Mouse (Mus musculus) heart, embryonic 12.5 days (tissue): ENCODE measurements at regions not wholly inside any gene's neighbourhood (a gene's known extent, or its start where the extent isn't known, plus 50 kb on each side); places are given as distances from the start of the nearest gene placed in this dataset.

Experiments
- ATAC-seq: fragments of 200-750 bp; cut with Nextera tagmentation; 2 replicates; pipeline ENCODE4 v1.8.0; 2017; ENCODE audit warnings: moderate TSS enrichment, moderate library complexity; ENCODE audit not compliant: insufficient number of reproducible peaks, low FRiP score
- H3K27ac ChIP-seq: fragments of 300-500 bp; sonication (generic); 2 replicates; pipeline ENCODE4 v1.5.1; 2016; ENCODE audit warnings: mild to moderate bottlenecking, moderate library complexity; ENCODE audit not compliant: poor library complexity, severe bottlenecking
- H3K27me3 ChIP-seq: fragments of 300-500 bp; sonication (generic); replicated peaks from 2 replicates; pipeline ENCODE4 v1.6.1; 2016; ENCODE audit warnings: mild to moderate bottlenecking, moderate library complexity
- H3K36me3 ChIP-seq: fragments of 300-500 bp; sonication (generic); 2 replicates; pipeline ENCODE4 v1.6.1; 2016; ENCODE audit warnings: mild to moderate bottlenecking, moderate library complexity
- H3K4me1 ChIP-seq: fragments of 300-500 bp; sonication (generic); replicated peaks from 2 replicates; pipeline ENCODE4 v1.6.1; 2016; ENCODE audit warnings: mild to moderate bottlenecking
- H3K4me2 ChIP-seq: fragments of 300-500 bp; sonication (generic); 2 replicates; pipeline ENCODE4 v1.6.1; 2016; ENCODE audit warnings: mild to moderate bottlenecking, moderate library complexity
- H3K4me3 ChIP-seq: fragments of 300-500 bp; sonication (generic); 2 replicates; pipeline ENCODE4 v1.5.1; 2016; ENCODE audit warnings: mild to moderate bottlenecking
- H3K9ac ChIP-seq: fragments of 300-500 bp; sonication (generic); 2 replicates; pipeline ENCODE4 v1.6.1; 2016; ENCODE audit warnings: mild to moderate bottlenecking, moderate library complexity
- H3K9me3 ChIP-seq: fragments of 300-500 bp; sonication (generic); replicated peaks from 2 replicates; pipeline ENCODE4 v1.6.1; 2016; ENCODE audit warnings: mild to moderate bottlenecking, moderate library complexity
- WGBS: fragments of 180-500 bp; shearing (Covaris S2); methylation state at CpG from one replicate; pipeline ENCODE4 v1.1.7; 2016; 5-methylcytosine and 5-hydroxymethylcytosine counted together

DNA sequence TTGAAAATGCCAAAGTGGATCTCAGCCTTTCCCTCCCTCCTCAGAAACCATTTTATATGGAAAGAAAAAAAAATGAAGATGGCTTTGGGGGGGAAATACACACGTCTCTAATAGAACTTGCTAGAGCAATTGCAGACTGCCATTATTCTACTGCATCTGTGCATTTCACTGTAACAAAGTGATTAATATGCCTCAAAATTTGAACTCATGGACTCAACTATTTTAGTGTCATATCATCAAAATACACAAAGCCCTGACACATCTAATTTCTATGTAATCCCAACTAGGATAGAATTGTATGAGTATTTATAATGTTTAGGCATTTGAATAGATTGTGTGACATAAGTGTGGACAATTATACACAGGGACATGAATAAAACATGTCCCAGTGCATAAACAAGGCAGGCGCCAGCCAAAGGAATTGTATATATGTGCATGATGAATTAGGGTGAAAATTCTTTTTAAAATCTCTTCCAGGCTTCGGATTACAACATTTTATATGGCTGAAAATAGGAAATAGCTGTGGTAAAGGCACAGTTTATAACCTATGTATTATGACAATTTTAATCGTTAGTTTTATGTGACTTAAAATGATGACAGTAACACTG, 115.4 kb upstream of the Fam92a start:
- H3K27me3 ChIP-seq: no peaks in the 10 kb centered on the region
- H3K4me3 ChIP-seq: no peak overlapping the region
- no peaks in the 10 kb centered on the region for H3K4me1 ChIP-seq
- no peaks in the 10 kb centered on the region for H3K9me3 ChIP-seq
- no peaks in the 10 kb centered on the region for H3K36me3 ChIP-seq
- no peak overlapping the region for H3K9ac ChIP-seq
- ATAC-seq: no peak
- H3K4me2 ChIP-seq: no peak overlapping the region
- WGBS: 74% methylated on average over 4 of the region's 4 CpGs
- H3K27ac ChIP-seq: no peak overlapping the region

- Histone ChIP-seq H3K36me3 (no peaks in the 10 kb centered on the region), H3K9me3 (no peaks in the 10 kb centered on the region), H3K9ac (no peak overlapping the region), H3K27ac (no peak overlapping the region), H3K4me3 (no peak overlapping the region), H3K27me3 (no peaks in the 10 kb centered on the region), H3K4me1 (no peaks in the 10 kb centered on the region), H3K4me2 (no peak overlapping the region)
- 73% methylated on average over 1 of the region's 1 CpGs for WGBS
- no peak for ATAC-seq
These were observed 114.6 kb upstream of the Fam92a start for GRCm38 (mm10) chr4:12286391-12286790.

- ATAC-seq: no peak
- Histone ChIP-seq H3K4me1 (no peaks in the 10 kb centered on the region), H3K9me3 (no peaks in the 10 kb centered on the region), H3K36me3 (no peaks in the 10 kb centered on the region), H3K9ac (no peak overlapping the region), H3K27me3 (no peaks in the 10 kb centered on the region), H3K4me2 (no peak overlapping the region), H3K4me3 (no peak overlapping the region), H3K27ac (no peak overlapping the region)
These were observed 114.2 kb upstream of the Fam92a start for GRCm38 (mm10) chr4:12285983-12286382.

- no peaks in the 10 kb centered on the region for H3K9me3 ChIP-seq
- H3K36me3 ChIP-seq: no peaks in the 10 kb centered on the region
- peak overlapping the region; percentile 60 for H3K27ac ChIP-seq
- WGBS: 24% methylated on average over 3 of the region's 3 CpGs
- peaks cover 23% of the 10 kb centered on the region for H3K4me1 ChIP-seq
- ATAC-seq: peak; percentile 51; the same call in 1 of the 2 replicates
- no peaks in the 10 kb centered on the region for H3K27me3 ChIP-seq
- peak overlapping the region; percentile 25; the same call in 1 of the 2 replicates for H3K4me2 ChIP-seq
- no peak overlapping the region for H3K9ac ChIP-seq
- H3K4me3 ChIP-seq: no peak overlapping the region
These were observed 106.1 kb upstream of the Fam92a start for GRCm38 (mm10) chr4:12277949-12278348.

DNA sequence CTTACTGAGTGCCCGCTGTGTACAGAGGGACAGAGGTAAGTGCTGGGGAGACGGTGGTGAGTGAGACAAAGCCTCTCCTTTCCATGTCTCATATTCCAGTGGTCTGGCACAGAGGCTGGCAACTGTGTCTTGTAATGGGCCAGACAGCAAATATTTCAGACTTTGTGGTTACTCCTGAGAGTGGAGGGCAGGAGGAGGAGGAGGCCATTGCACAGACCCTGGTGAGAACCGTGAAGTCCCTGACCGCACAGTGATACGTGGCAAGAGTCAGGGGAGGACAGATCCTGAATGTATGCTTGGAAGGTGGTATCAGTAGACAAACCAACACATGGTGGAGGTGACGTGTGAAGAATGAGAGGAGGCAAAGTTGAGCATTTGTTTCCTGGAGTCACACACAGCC, 101.6 kb upstream of the Fam92a start:
- H3K9me3 ChIP-seq: no peaks in the 10 kb centered on the region
- H3K27me3 ChIP-seq: no peaks in the 10 kb centered on the region
- H3K4me2 ChIP-seq: no peak overlapping the region
- WGBS: 52% methylated on average over 6 of the region's 6 CpGs
- no peaks in the 10 kb centered on the region for H3K36me3 ChIP-seq
- no peak overlapping the region for H3K9ac ChIP-seq
- no peak overlapping the region for H3K27ac ChIP-seq
- ATAC-seq: no peak
- H3K4me1 ChIP-seq: peaks cover 23% of the 10 kb centered on the region
- no peak overlapping the region for H3K4me3 ChIP-seq

GRCm38 (mm10) chr4:12272914-12273313, 101.1 kb upstream of the Fam92a start:
- H3K9me3 ChIP-seq: no peaks in the 10 kb centered on the region
- peaks cover 19% of the 10 kb centered on the region for H3K4me1 ChIP-seq
- no peaks in the 10 kb centered on the region for H3K36me3 ChIP-seq
- no peak for ATAC-seq
- no peak overlapping the region for H3K4me2 ChIP-seq
- no peak overlapping the region for H3K27ac ChIP-seq
- H3K4me3 ChIP-seq: no peak overlapping the region
- no peak overlapping the region for H3K9ac ChIP-seq
- no peaks in the 10 kb centered on the region for H3K27me3 ChIP-seq
- WGBS: 73% methylated on average over 6 of the region's 6 CpGs

DNA sequence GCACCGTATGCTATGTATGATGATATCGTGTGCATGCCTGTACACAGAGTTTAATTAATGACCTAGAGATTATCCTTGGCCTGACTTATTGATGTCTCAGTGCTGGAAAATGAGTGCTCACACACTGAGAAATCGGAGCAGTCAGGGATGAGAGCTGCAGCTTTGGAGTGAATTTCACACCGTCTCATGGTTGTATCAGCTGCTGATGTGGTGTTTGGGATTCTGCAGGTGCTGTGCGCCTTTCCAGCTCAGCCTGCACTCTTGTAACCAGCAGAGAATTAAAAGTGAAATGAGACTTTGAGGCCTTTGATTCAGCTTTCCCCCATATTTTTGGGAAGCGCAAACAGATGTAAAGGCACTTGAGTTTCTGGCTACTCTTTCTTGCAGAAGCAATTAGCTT, 100.6 kb upstream of the Fam92a start:
- peaks cover 16% of the 10 kb centered on the region for H3K4me1 ChIP-seq
- no peaks in the 10 kb centered on the region for H3K27me3 ChIP-seq
- no peak for ATAC-seq
- no peaks in the 10 kb centered on the region for H3K36me3 ChIP-seq
- 81% methylated on average over 6 of the region's 6 CpGs for WGBS
- no peaks in the 10 kb centered on the region for H3K9me3 ChIP-seq
- H3K9ac ChIP-seq: no peak overlapping the region
- H3K4me3 ChIP-seq: no peak overlapping the region
- no peak overlapping the region for H3K4me2 ChIP-seq
- H3K27ac ChIP-seq: no peak overlapping the region

DNA sequence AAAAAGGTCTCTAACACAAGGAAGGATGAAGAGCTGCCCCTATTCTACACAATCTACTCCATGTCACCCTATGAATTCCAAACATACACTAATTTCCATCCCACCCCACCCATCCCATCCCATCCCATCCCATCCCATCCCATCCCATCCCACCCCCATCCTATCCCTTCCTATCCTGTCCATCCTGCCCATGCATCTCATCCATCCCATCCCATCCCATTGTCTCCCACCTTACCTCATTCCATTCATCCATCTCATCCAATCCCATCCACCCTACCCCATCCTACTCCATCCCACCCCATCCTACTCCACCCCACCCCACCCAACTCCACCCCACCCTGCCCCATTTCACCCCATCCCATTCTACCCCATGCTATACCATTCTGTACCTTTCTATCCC, 91.9 kb upstream of the Fam92a start:
- no peak for ATAC-seq
- no peaks in the 10 kb centered on the region for H3K36me3 ChIP-seq
- H3K4me1 ChIP-seq: no peaks in the 10 kb centered on the region
- H3K4me2 ChIP-seq: no peak overlapping the region
- H3K27ac ChIP-seq: no peak overlapping the region
- no peak overlapping the region for H3K9ac ChIP-seq
- no peaks in the 10 kb centered on the region for H3K27me3 ChIP-seq
- H3K4me3 ChIP-seq: no peak overlapping the region
- no peaks in the 10 kb centered on the region for H3K9me3 ChIP-seq

- Histone ChIP-seq H3K36me3 (no peaks in the 10 kb centered on the region), H3K9me3 (no peaks in the 10 kb centered on the region), H3K4me3 (no peak overlapping the region), H3K4me1 (no peaks in the 10 kb centered on the region), H3K27ac (no peak overlapping the region), H3K9ac (no peak overlapping the region), H3K27me3 (no peaks in the 10 kb centered on the region), H3K4me2 (no peak overlapping the region)
- 86% methylated on average over 10 of the region's 10 CpGs for WGBS
- no peak for ATAC-seq
These were observed 91.4 kb upstream of the Fam92a start for GRCm38 (mm10) chr4:12263197-12263596.

DNA sequence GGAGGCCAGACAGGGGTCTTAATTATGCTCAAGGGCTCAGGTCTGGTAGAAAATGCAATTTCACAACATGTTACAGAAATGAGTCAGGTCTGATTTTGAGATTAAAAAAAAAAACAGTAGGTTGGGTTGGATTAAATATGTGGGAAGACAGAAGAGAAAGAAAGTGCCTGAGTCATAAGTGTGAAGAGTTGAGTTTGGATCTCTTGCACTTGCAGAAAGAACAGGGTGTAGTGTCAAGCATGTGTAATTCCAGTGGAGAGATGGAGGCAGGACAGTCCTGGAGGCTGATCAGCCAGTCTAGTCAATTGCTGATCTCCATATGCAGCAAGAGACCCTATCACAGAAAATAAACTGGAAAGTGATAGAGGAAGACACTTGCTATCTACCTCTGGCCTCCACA, 76.2 kb upstream of the Fam92a start:
- Histone ChIP-seq H3K4me3 (no peak overlapping the region), H3K36me3 (no peaks in the 10 kb centered on the region), H3K27me3 (no peaks in the 10 kb centered on the region), H3K4me2 (no peak overlapping the region), H3K4me1 (no peaks in the 10 kb centered on the region), H3K9me3 (no peaks in the 10 kb centered on the region), H3K9ac (no peak overlapping the region), H3K27ac (no peak overlapping the region)
- ATAC-seq: no peak

DNA sequence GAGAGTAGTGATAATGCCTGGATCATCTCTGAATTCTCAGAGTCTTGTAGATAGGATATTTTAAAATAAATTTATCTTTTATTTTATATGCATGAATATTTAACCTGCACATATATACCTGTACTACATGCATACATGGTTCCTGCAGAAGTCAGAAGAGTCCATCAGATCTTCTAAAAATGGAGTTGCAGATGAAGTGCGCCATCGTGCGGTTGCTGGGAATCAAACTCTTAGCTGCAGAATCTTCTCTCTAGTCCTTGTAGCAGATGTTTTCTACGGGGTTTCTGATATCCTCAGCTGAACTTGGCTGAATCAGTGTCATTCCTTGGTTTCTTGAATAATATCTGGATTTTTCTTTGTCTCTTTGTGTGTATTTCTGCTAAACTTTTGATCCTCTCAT, 74.8 kb upstream of the Fam92a start:
- no peak overlapping the region for H3K9ac ChIP-seq
- H3K4me2 ChIP-seq: no peak overlapping the region
- H3K4me1 ChIP-seq: no peaks in the 10 kb centered on the region
- ATAC-seq: no peak
- H3K36me3 ChIP-seq: no peaks in the 10 kb centered on the region
- 75% methylated on average over 4 of the region's 4 CpGs for WGBS
- H3K4me3 ChIP-seq: no peak overlapping the region
- no peak overlapping the region for H3K27ac ChIP-seq
- H3K27me3 ChIP-seq: no peaks in the 10 kb centered on the region
- no peaks in the 10 kb centered on the region for H3K9me3 ChIP-seq

DNA sequence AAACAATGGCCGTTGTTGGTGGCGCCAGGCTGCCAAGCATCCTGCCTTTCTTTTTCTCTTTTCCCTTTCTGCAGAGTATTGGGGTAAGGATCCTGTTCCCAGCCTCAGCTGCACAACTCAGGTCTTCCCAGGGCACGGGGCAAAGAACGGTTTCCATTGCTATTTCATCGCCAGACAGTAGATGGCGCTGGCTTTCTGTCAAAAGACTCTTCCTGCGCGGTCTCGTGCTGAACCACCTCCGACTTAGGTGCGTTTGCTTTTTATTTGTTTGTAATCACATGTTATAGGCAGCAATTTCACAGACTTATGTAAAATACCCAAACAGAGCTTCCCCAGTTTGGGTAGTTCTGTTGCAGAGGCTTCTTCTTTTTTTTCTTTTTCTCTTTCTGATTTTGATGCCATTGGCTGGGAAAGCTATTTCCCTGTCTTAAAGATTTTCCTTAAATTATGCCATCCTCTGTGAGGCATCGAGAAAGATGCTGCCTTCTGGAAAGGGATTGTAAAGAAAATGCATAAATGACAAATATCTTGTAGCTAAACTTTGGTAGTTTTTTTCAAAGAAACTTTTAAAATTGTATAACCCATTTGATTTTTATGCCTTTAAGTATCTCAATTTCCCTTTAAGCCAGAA, 69.2 kb upstream of the Fam92a start:
- no peak overlapping the region for H3K9ac ChIP-seq
- no peaks in the 10 kb centered on the region for H3K9me3 ChIP-seq
- H3K27me3 ChIP-seq: no peaks in the 10 kb centered on the region
- peak overlapping the region; percentile 24; the same call in 1 of the 2 replicates for H3K4me3 ChIP-seq
- ATAC-seq: no peak; the same call in 1 of the 2 replicates
- no peaks in the 10 kb centered on the region for H3K36me3 ChIP-seq
- H3K4me1 ChIP-seq: no peaks in the 10 kb centered on the region
- WGBS: 3% methylated on average over 12 of the region's 12 CpGs
- H3K27ac ChIP-seq: no peak overlapping the region
- H3K4me2 ChIP-seq: peak overlapping the region; percentile 52
